Mouse (Mus musculus) heart, embryonic 15.5 days (tissue): Measurements from ENCODE around the gene Esrra. TPM values are rescaled to one million over a fixed set of nuclear protein-coding genes. Genes with fewer than 3 reads are reported as not detected.
"Not testable (repeated sequence)": the region's sequence is repeated elsewhere in the genome, so short reads cannot be mapped to it uniquely, and the experiment has no call there.

ENCODE experiments used
- ATAC-seq: fragments of 200-750 bp; cut with Nextera tagmentation; replicated peaks from 2 replicates; pipeline ENCODE4 v1.8.0; 2017; ENCODE audit warnings: low read depth, moderate TSS enrichment; ENCODE audit not compliant: insufficient number of reproducible peaks, insufficient read depth, low FRiP score
- H3K27ac ChIP-seq: fragments of 300-500 bp; sonication (generic); 2 replicates; pipeline ENCODE4 v1.5.1; 2015; ENCODE audit warnings: mild to moderate bottlenecking, inconsistent platforms
- H3K27me3 ChIP-seq: fragments of 300-500 bp; sonication (generic); 2 replicates; pipeline ENCODE4 v1.6.1; 2015; ENCODE audit warnings: inconsistent platforms
- H3K36me3 ChIP-seq: fragments of 300-500 bp; sonication (generic); 2 replicates; pipeline ENCODE4 v1.6.1; 2015; ENCODE audit warnings: mild to moderate bottlenecking, inconsistent platforms
- H3K4me1 ChIP-seq: fragments of 300-500 bp; sonication (generic); replicated peaks from 2 replicates; pipeline ENCODE4 v1.6.1; 2015; ENCODE audit warnings: inconsistent platforms
- H3K4me2 ChIP-seq: fragments of 300-500 bp; sonication (generic); 2 replicates; pipeline ENCODE4 v1.6.1; 2015; ENCODE audit warnings: inconsistent platforms, mild to moderate bottlenecking, moderate library complexity
- H3K4me3 ChIP-seq: fragments of 300-500 bp; sonication (generic); 2 replicates; pipeline ENCODE4 v1.5.1; 2015; ENCODE audit warnings: mild to moderate bottlenecking, inconsistent platforms
- H3K9ac ChIP-seq: fragments of 300-500 bp; sonication (generic); 2 replicates; pipeline ENCODE4 v1.6.1; 2015; ENCODE audit warnings: mild to moderate bottlenecking, inconsistent platforms
- H3K9me3 ChIP-seq: fragments of 300-500 bp; sonication (generic); replicated peaks from 2 replicates; pipeline ENCODE4 v1.6.1; 2016; ENCODE audit warnings: inconsistent platforms
- WGBS: fragments of 180-500 bp; shearing (Covaris S2); methylation state at CpG from one replicate; pipeline ENCODE4 v1.1.7; 2015; ENCODE audit warnings: mixed read lengths; 5-methylcytosine and 5-hydroxymethylcytosine counted together
- polyA plus RNA-seq: library from polyadenylated mRNA; unstranded; fragments of >200 nt; fragmentation: Nextera tagmentation; extraction: Ambion mirVana; gene quantifications from 2 replicates; pipeline ENCODE4 v1.2.1, GENCODE M21; 2015

Gene Esrra
- polyA plus RNA-seq, 1 experiment from 2014 or later: 36.9 TPM

- Histone ChIP-seq H3K4me3 (peak within 1 kb of the TSS; percentile 80), H3K9ac (peak within 1 kb of the TSS; percentile 76), H3K27me3 (no peaks in the 10 kb centered on the region), H3K4me2 (peak within 1 kb of the TSS; percentile 83), H3K36me3 (peaks cover 54% of the 10 kb centered on the region), H3K4me1 (peaks cover 30% of the 10 kb centered on the region), H3K9me3 (no peaks in the 10 kb centered on the region), H3K27ac (peak within 1 kb of the TSS; percentile 100)
- WGBS: under 1% methylated on average over 65 of the region's 65 CpGs
- peak; percentile 90 for ATAC-seq
These were observed 11.9 kb downstream of the Esrra start, which contains the start of the genes Trmt112 and Prdx5 for GRCm38 (mm10) chr19:6909507-6910289. TSS of gene Trmt112 (plus strand) at chr19:6909698. TSS of gene Prdx5 (minus strand) at chr19:6910106.

GRCm38 (mm10) chr19:6909021-6909420 is 12.6 kb downstream of the Esrra start:
- ATAC-seq: no peak
- Histone ChIP-seq H3K27ac (peak overlapping the region; percentile 100), H3K9ac (peak overlapping the region; percentile 76), H3K4me1 (peaks cover 30% of the 10 kb centered on the region), H3K9me3 (no peaks in the 10 kb centered on the region), H3K4me3 (peak overlapping the region; percentile 80), H3K4me2 (peak overlapping the region; percentile 83), H3K27me3 (no peaks in the 10 kb centered on the region), H3K36me3 (peaks cover 51% of the 10 kb centered on the region)
- 6% methylated on average over 11 of the region's 11 CpGs for WGBS

GRCm38 (mm10) chr19:6907811-6908540 is 13.6 kb downstream of the Esrra start:
- Histone ChIP-seq H3K9ac (peak overlapping the region; percentile 76; the same call in 1 of the 2 replicates), H3K36me3 (peaks cover 41% of the 10 kb centered on the region), H3K9me3 (no peaks in the 10 kb centered on the region), H3K27me3 (no peaks in the 10 kb centered on the region), H3K27ac (peak overlapping the region; percentile 100; the same call in 1 of the 2 replicates), H3K4me3 (peak overlapping the region; percentile 80), H3K4me1 (peaks cover 30% of the 10 kb centered on the region), H3K4me2 (peak overlapping the region; percentile 83)
- ATAC-seq: no peak
- 82% methylated on average over 7 of the region's 7 CpGs for WGBS

GRCm38 (mm10) chr19:6907094-6907493 is 14.5 kb downstream of the Esrra start:
- Histone ChIP-seq H3K27me3 (no peaks in the 10 kb centered on the region), H3K36me3 (peaks cover 32% of the 10 kb centered on the region), H3K27ac (no peak overlapping the region), H3K9ac (no peak overlapping the region), H3K4me2 (no peak overlapping the region), H3K4me1 (peaks cover 30% of the 10 kb centered on the region), H3K9me3 (no peaks in the 10 kb centered on the region), H3K4me3 (no peak overlapping the region)
- no peak for ATAC-seq
- WGBS: 89% methylated on average over 8 of the region's 8 CpGs

GRCm38 (mm10) chr19:6906199-6906598 is 15.4 kb downstream of the Esrra start:
- WGBS: 86% methylated on average over 3 of the region's 3 CpGs
- Histone ChIP-seq H3K27me3 (no peaks in the 10 kb centered on the region), H3K9me3 (no peaks in the 10 kb centered on the region), H3K4me2 (no peak overlapping the region), H3K36me3 (peaks cover 23% of the 10 kb centered on the region; the same call in 1 of the 2 replicates), H3K4me1 (peaks cover 26% of the 10 kb centered on the region), H3K27ac (no peak overlapping the region), H3K9ac (no peak overlapping the region), H3K4me3 (no peak overlapping the region)
- no peak for ATAC-seq

GRCm38 (mm10) chr19:6905498-6906159 is 16.0 kb downstream of the Esrra start:
- H3K36me3 ChIP-seq: peaks cover 22% of the 10 kb centered on the region; the same call in 1 of the 2 replicates
- 92% methylated on average over 11 of the region's 11 CpGs for WGBS
- no peak overlapping the region for H3K4me2 ChIP-seq
- no peak overlapping the region for H3K9ac ChIP-seq
- no peaks in the 10 kb centered on the region for H3K27me3 ChIP-seq
- no peak for ATAC-seq
- no peak overlapping the region for H3K4me3 ChIP-seq
- H3K27ac ChIP-seq: no peak overlapping the region
- H3K9me3 ChIP-seq: no peaks in the 10 kb centered on the region
- peaks cover 22% of the 10 kb centered on the region for H3K4me1 ChIP-seq

- no peak overlapping the region for H3K4me3 ChIP-seq
- no peaks in the 10 kb centered on the region for H3K9me3 ChIP-seq
- H3K36me3 ChIP-seq: peaks cover 22% of the 10 kb centered on the region; the same call in 1 of the 2 replicates
- 80% methylated on average over 2 of the region's 2 CpGs for WGBS
- no peak overlapping the region for H3K9ac ChIP-seq
- no peaks in the 10 kb centered on the region for H3K27me3 ChIP-seq
- H3K27ac ChIP-seq: no peak overlapping the region
- H3K4me2 ChIP-seq: no peak overlapping the region
- no peak for ATAC-seq
- peaks cover 20% of the 10 kb centered on the region for H3K4me1 ChIP-seq
These were observed 16.8 kb downstream of the Esrra start for GRCm38 (mm10) chr19:6904846-6905245.

- H3K4me1 ChIP-seq: peaks cover 12% of the 10 kb centered on the region
- no peak overlapping the region for H3K4me2 ChIP-seq
- 96% methylated on average over 1 of the region's 1 CpGs for WGBS
- H3K4me3 ChIP-seq: no peak overlapping the region
- H3K27ac ChIP-seq: no peak overlapping the region
- no peaks in the 10 kb centered on the region for H3K9me3 ChIP-seq
- ATAC-seq: no peak
- peaks cover 22% of the 10 kb centered on the region; the same call in 1 of the 2 replicates for H3K36me3 ChIP-seq
- H3K9ac ChIP-seq: no peak overlapping the region
- no peaks in the 10 kb centered on the region for H3K27me3 ChIP-seq
These were observed 18.6 kb downstream of the Esrra start for GRCm38 (mm10) chr19:6903031-6903430.

- ATAC-seq: no peak
- H3K9me3 ChIP-seq: no peaks in the 10 kb centered on the region; the same call in 1 of the 2 replicates
These were observed 22.0 kb downstream of the Esrra start for GRCm38 (mm10) chr19:6899641-6900040.

GRCm38 (mm10) chr19:6895608-6896305 is 25.9 kb downstream of the Esrra start:
- not testable (repeated sequence) for H3K4me1 ChIP-seq, H3K36me3 ChIP-seq, H3K9me3 ChIP-seq, H3K27me3 ChIP-seq, ATAC-seq, H3K4me2 ChIP-seq, H3K4me3 ChIP-seq, H3K27ac ChIP-seq, H3K9ac ChIP-seq
- 70% methylated on average over 18 of the region's 18 CpGs for WGBS

More at GRCm38 (mm10) chr19:6899641-6900040, 22.0 kb downstream of the Esrra start:
- H3K4me1 ChIP-seq: no peaks in the 10 kb centered on the region
- H3K9ac ChIP-seq: no peak overlapping the region
- no peak overlapping the region for H3K4me3 ChIP-seq
- 0 out of 2 replicates have a peak, but pooled peaks cover under 1% of the 10 kb centered on the region for H3K36me3 ChIP-seq
- H3K27me3 ChIP-seq: no peaks in the 10 kb centered on the region
- 81% methylated on average over 4 of the region's 4 CpGs for WGBS
- no peak overlapping the region for H3K27ac ChIP-seq
- no peak overlapping the region for H3K4me2 ChIP-seq
